8 mouse cellular contexts compared by ENCODE assay signal in genomic region chr9:37656931-37657481, GRCm38 (mm10). TPM values are rescaled to one million over a fixed set of nuclear protein-coding genes. Genes with fewer than 3 reads are reported as not detected.
A peak's percentile ranks its signal among the peaks of the same experiment; 100 is the strongest.
DNase-seq lines count a peak whose midpoint lies in the region; ATAC-seq and TF ChIP-seq lines count a peak whose summit lies in the region.

Tbrg1 (minus strand) TSS chr9:37657312.

- H3K4me1 ChIP-seq in hindbrain, embryonic 10.5 days (replicated peaks) = peaks cover 20% of the 10 kb centered on the region
- peaks cover 3% of the 10 kb centered on the region; the same call in 1 of the 2 replicates for H3K4me1 ChIP-seq in lung, postnatal 0 days (ENCODE audit: insufficient read depth, low read depth, low read length)

- H3K36me3 ChIP-seq in hindbrain, embryonic 10.5 days = peaks cover 28% of the 10 kb centered on the region
- peaks cover 24% of the 10 kb centered on the region; the same call in 1 of the 2 replicates for H3K36me3 ChIP-seq in lung, postnatal 0 days (ENCODE audit: insufficient read depth, low read length)

- no peaks in the 10 kb centered on the region for H3K27me3 ChIP-seq in hindbrain, embryonic 10.5 days (ENCODE audit: insufficient read depth, poor library complexity, severe bottlenecking)
- no peaks in the 10 kb centered on the region for H3K27me3 ChIP-seq in lung, postnatal 0 days (replicated peaks; ENCODE audit: insufficient read depth, low read length)

- peak within 1 kb of the TSS; percentile 96 for H3K27ac ChIP-seq in hindbrain, embryonic 10.5 days
- peak within 1 kb of the TSS; percentile 89 for H3K27ac ChIP-seq in lung, postnatal 0 days (ENCODE audit: low read length)

- peak within 1 kb of the TSS; percentile 60 for H3K9ac ChIP-seq in lung, postnatal 0 days (replicated peaks; ENCODE audit: low read depth)

- no peaks in the 10 kb centered on the region for H3K9me3 ChIP-seq in hindbrain, embryonic 10.5 days
- H3K9me3 ChIP-seq in lung, postnatal 0 days (ENCODE audit: low read length) = no peaks in the 10 kb centered on the region

- H3K4me2 ChIP-seq in lung, postnatal 0 days (replicated peaks; ENCODE audit: low read depth, low read length) = peak within 1 kb of the TSS; percentile 66

- H3K4me3 ChIP-seq in hindbrain, embryonic 10.5 days = peak within 1 kb of the TSS; percentile 87
- peak within 1 kb of the TSS; percentile 69 for H3K4me3 ChIP-seq in lung, postnatal 0 days (ENCODE audit: low read depth, low read length)

- peak; percentile 24; the same call in 1 of the 2 replicates for TF ChIP-seq CTCF in lung, postnatal 0 days (IDR thresholded peaks at IDR 0.05)

- WGBS in hindbrain, embryonic 10.5 days = under 1% methylated on average over 36 of the region's 36 CpGs
- WGBS in lung, postnatal 0 days = under 1% methylated on average over 36 of the region's 36 CpGs

- peak; percentile 86 for ATAC-seq in frontal cortex, adult (ENCODE audit: low TSS enrichment)
- peak; percentile 94 for ATAC-seq in lung, postnatal 0 days

- DNase-seq in MEL-GATA-1-ER (ENCODE audit: extremely low read depth, low read depth) = peak; percentile 70
- peak; percentile 70 for DNase-seq in cerebellum, adult 9-10 months
- peak; percentile 89 for DNase-seq in hindbrain, embryonic 10.5 days (ENCODE audit: low spot score)
- peak; percentile 66 for DNase-seq in layer of hippocampus, adult 9-11 months
- peak; percentile 94 for DNase-seq in lung, postnatal 0 days (ENCODE audit: low spot score)
- DNase-seq in ovary, postnatal 14 days (ENCODE audit: low spot score) = peak; percentile 77
- peak; percentile 73 for DNase-seq in thymus, postnatal 25 days

- no peak for TF ChIP-seq EP300 in lung, postnatal 0 days (IDR thresholded peaks at IDR 0.05)

RNA-seq across cellular contexts. Expression of gene Tbrg1, which starts in this region (rescaled TPM):
- polyA plus RNA-seq in hindbrain, embryonic 10.5 days (2016; fragmentation: Nextera tagmentation; extraction: Ambion mirVana) = 132 and 144 TPM in 2 replicates
- 153 and 163 TPM in 2 replicates for polyA plus RNA-seq in lung, postnatal 0 days (2015; fragmentation: Nextera tagmentation; extraction: Ambion mirVana)

Comparison
In these comparisons a context has a peak if more than half of its experiments do, and no peak if none do; other contexts are left out.
1. Peak in every context shown above with its lines: DNase-seq, ATAC-seq, H3K4me3 ChIP-seq and H3K27ac ChIP-seq.